ENCODE assay signal across 30 mouse cellular contexts in genomic region chr2:164519171-164519526, GRCm38 (mm10). TPM values are rescaled to one million over a fixed set of nuclear protein-coding genes. Genes with fewer than 3 reads are reported as not detected.
DNase-seq lines count a peak whose midpoint lies in the region; ATAC-seq and TF ChIP-seq lines count a peak whose summit lies in the region.
"Had no signal": no experiment of that assay in that cellular context is flagged by ENCODE, and none has a peak within 500 bp of the region (broad histone marks: within the 10 kb centered on the region; RNA-seq: fewer than 3 reads in every experiment).

No protein-coding gene starts in this region.

- no peaks in the 10 kb centered on the region for H3K36me3 ChIP-seq in heart, embryonic 15.5 days
- no peaks in the 10 kb centered on the region for H3K36me3 ChIP-seq in C2C12 (ENCODE audit: control insufficient read depth, insufficient read depth)
- H3K36me3 ChIP-seq in myocyte (ENCODE audit: control insufficient read depth, insufficient read depth), result no peaks in the 10 kb centered on the region
- H3K36me3 ChIP-seq: embryonic facial prominence, embryonic 15.5 days; forebrain, embryonic 10.5 days; hindbrain, embryonic 15.5 days; liver, embryonic 13.5 days had no signal

- no peak for DNase-seq in heart, postnatal 4 days
- DNase-seq in thymus, postnatal 4 days, result no peak
- DNase-seq in gastrocnemius, postnatal 14 days, result no peak
- DNase-seq: adrenal gland, postnatal 10 days; cerebellum, adult 11 months; kidney, adult 2 months; liver, embryonic 13.5 days; lung, postnatal 36 days; right cerebral cortex, postnatal 25 days; thymus, postnatal 14 days had no signal

- TF ChIP-seq POLR2A in embryonic fibroblast, embryonic 13.5 days (IDR thresholded peaks at IDR 0.05; ENCODE audit: low read depth, low read length), result no peak
- no peak for TF ChIP-seq POLR2A in myocyte (IDR thresholded peaks at IDR 0.05; ENCODE audit: insufficient read length, low read depth)

- no peaks in the 10 kb centered on the region for H3K9me3 ChIP-seq in heart, embryonic 15.5 days (replicated peaks)
- H3K9me3 ChIP-seq: forebrain, embryonic 10.5 days; hindbrain, embryonic 15.5 days; liver, embryonic 13.5 days had no signal

- no peak for ATAC-seq in heart, embryonic 15.5 days (replicated peaks; ENCODE audit: insufficient number of reproducible peaks, insufficient read depth, low FRiP score, low read depth)
- ATAC-seq: activated CD4-positive, CD25-positive, alpha-beta regulatory T cell, adult 4 months; CD4-positive, CD25-positive, alpha-beta regulatory T cell, adult 4 months; midbrain, embryonic 16.5 days had no signal

- H3K27ac ChIP-seq in heart, embryonic 15.5 days, result peak overlapping the region; percentile 50; the same call in 1 of the 2 replicates
- peak overlapping the region; percentile 51 for H3K27ac ChIP-seq in embryonic fibroblast, embryonic 13.5 days (ENCODE audit: insufficient read depth, low read length)
- H3K27ac ChIP-seq: embryonic facial prominence, embryonic 15.5 days; forebrain, embryonic 10.5 days; hindbrain, embryonic 15.5 days; liver, embryonic 13.5 days had no signal

- no peak overlapping the region for H3K4me2 ChIP-seq in heart, embryonic 15.5 days
- H3K4me2 ChIP-seq in myocyte (ENCODE audit: low read depth), result peak overlapping the region; percentile 45
- H3K4me2 ChIP-seq: embryonic facial prominence, embryonic 15.5 days; heart, embryonic 11.5 days; hindbrain, embryonic 15.5 days; liver, embryonic 13.5 days; lung, embryonic 14.5 days had no signal

- no peak overlapping the region for H3K9ac ChIP-seq in heart, embryonic 15.5 days
- H3K9ac ChIP-seq: embryonic facial prominence, embryonic 15.5 days; hindbrain, embryonic 15.5 days; liver, embryonic 13.5 days; lung, embryonic 14.5 days had no signal

- H3K4me1 ChIP-seq in heart, embryonic 15.5 days (replicated peaks), result peaks cover 9% of the 10 kb centered on the region
- H3K4me1 ChIP-seq in embryonic fibroblast, embryonic 13.5 days (ENCODE audit: control insufficient read depth, insufficient read depth, low read length), result peaks cover 21% of the 10 kb centered on the region
- H3K4me1 ChIP-seq: hindbrain, embryonic 15.5 days had no signal

- intact Hi-C loops in gastrocnemius, postnatal 14 days (cut with DNase I; ENCODE audit: low total_unique reads), result loop anchor here (2.0 kb wide), 1 partner anchor 104 kb away; no protein-coding TSS in a partner anchor

- no peaks in the 10 kb centered on the region for H3K79me3 ChIP-seq in C2C12 (ENCODE audit: low read depth)

- 64% methylated on average over 6 of the region's 6 CpGs for WGBS in heart, embryonic 15.5 days

- no peak overlapping the region for H3K4me3 ChIP-seq in heart, embryonic 15.5 days
- H3K4me3 ChIP-seq in C2C12 (ENCODE audit: insufficient read depth, poor library complexity, severe bottlenecking) (no peak overlapping the region), myocyte (no peak overlapping the region)
- H3K4me3 ChIP-seq in embryonic fibroblast, embryonic 13.5 days (ENCODE audit: insufficient read depth, low read length), result no peak overlapping the region
- H3K4me3 ChIP-seq: embryonic facial prominence, embryonic 15.5 days; forebrain, embryonic 10.5 days; hindbrain, embryonic 15.5 days; liver, embryonic 13.5 days had no signal

- H3K27me3 ChIP-seq in heart, embryonic 15.5 days, result peaks cover 17% of the 10 kb centered on the region
- H3K27me3 ChIP-seq in C2C12 (ENCODE audit: control insufficient read depth, insufficient read depth, insufficient read length) (no peaks in the 10 kb centered on the region), myocyte (ENCODE audit: control insufficient read depth, insufficient read depth, insufficient read length) (no peaks in the 10 kb centered on the region)
- H3K27me3 ChIP-seq: embryonic facial prominence, embryonic 15.5 days; hindbrain, embryonic 15.5 days; Patski had no signal

- H3ac ChIP-seq in C2C12 (ENCODE audit: control insufficient read depth, insufficient read length, low read depth), result no peak overlapping the region
- H3ac ChIP-seq in myocyte (ENCODE audit: control insufficient read depth, insufficient read length), result no peak overlapping the region

- no peak for TF ChIP-seq CTCF in C2C12 (IDR thresholded peaks at IDR 0.05; ENCODE audit: control insufficient read depth, insufficient read depth, insufficient read length)
- no peak for TF ChIP-seq CTCF in embryonic fibroblast, embryonic 13.5 days (IDR thresholded peaks at IDR 0.05; ENCODE audit: borderline replicate concordance, insufficient read depth, low read length)

- H3K79me2 ChIP-seq in C2C12 (ENCODE audit: control insufficient read depth, insufficient read depth) (no peaks in the 10 kb centered on the region), myocyte (ENCODE audit: control insufficient read depth, insufficient read depth) (no peaks in the 10 kb centered on the region)

TF ChIP-seq in C2C12, 6 proteins besides CTCF, POLR2A, EP300 and RAD21:
- TF ChIP-seq MYOD1 (IDR thresholded peaks at IDR 0.05; ENCODE audit: control insufficient read depth, insufficient read length, low read depth), result peak; percentile 16
- peak; percentile 47 for TF ChIP-seq CEBPB (IDR thresholded peaks at IDR 0.05; ENCODE audit: low read depth)
- no peak for TF ChIP-seq FOSL1 (IDR thresholded peaks at IDR 0.05; ENCODE audit: insufficient read depth, low read length, poor library complexity, severe bottlenecking)
- TF ChIP-seq MAX (IDR thresholded peaks at IDR 0.05), result no peak
- TF ChIP-seq MYOG (IDR thresholded peaks at IDR 0.05; ENCODE audit: control insufficient read depth, extremely low read depth, insufficient read length), result no peak
- no peak for TF ChIP-seq USF1 (IDR thresholded peaks at IDR 0.05; ENCODE audit: low read depth)

TF ChIP-seq in myocyte, 11 proteins besides CTCF, POLR2A, EP300 and RAD21:
- TF ChIP-seq TCF3 (IDR thresholded peaks at IDR 0.05; ENCODE audit: insufficient read length, low read depth) (no peak), MYOG (IDR thresholded peaks at IDR 0.05; ENCODE audit: control insufficient read depth in 1 of 3, insufficient read depth in 1 of 3, insufficient read length in 2 of 3, low read depth in 2 of 3) (no peak)
TF ChIP-seq in myocyte: peak in this region for 0.

RNA-seq across cellular contexts. Expression of gene Pigt, which starts 21.8 kb away (rescaled TPM):
- 42.1 and 54.1 TPM in 2 replicates for polyA plus RNA-seq in heart, embryonic 15.5 days (2015; fragmentation: Nextera tagmentation; extraction: Ambion mirVana)
- 10 to 100 TPM; 61.8 to 64.1 TPM for total RNA-seq in heart, postnatal 4 days (2021)
- polyA plus RNA-seq in C2C12 (2012; fragmentation: generic; extraction: Trizol), result 74.3 TPM
- polyA plus RNA-seq in embryonic fibroblast, embryonic 13.5 days (2011; ENCODE audit: insufficient read length, low read depth, missing spikeins), result 59.6 and 66.3 TPM in 2 replicates
- 79.2 TPM for polyA plus RNA-seq in myocyte (2012; fragmentation: generic; extraction: Trizol)
- total RNA-seq in gastrocnemius, postnatal 14 days (2021), result 10 to 100 TPM; 36.8 to 41.0 TPM

RNA-seq across cellular contexts. Expression of gene Dbndd2, which starts 33.2 kb away (rescaled TPM):
- 8.6 and 16.5 TPM in 2 replicates for polyA plus RNA-seq in heart, embryonic 15.5 days (2015; fragmentation: Nextera tagmentation; extraction: Ambion mirVana)
- total RNA-seq in heart, postnatal 4 days (2021), result 10 to 100 TPM; 19.2 to 21.2 TPM
- polyA plus RNA-seq in C2C12 (2012; fragmentation: generic; extraction: Trizol) (21.2 TPM), myocyte (2012; fragmentation: generic; extraction: Trizol) (16.4 TPM)
- 13.8 and 19.0 TPM in 2 replicates for polyA plus RNA-seq in embryonic fibroblast, embryonic 13.5 days (2011; ENCODE audit: insufficient read length, low read depth, missing spikeins)
- total RNA-seq in gastrocnemius, postnatal 14 days (2021), result 10 to 100 TPM; 14.6 to 20.6 TPM

RNA-seq across cellular contexts. Expression of gene Wfdc2, which starts 43.1 kb away (rescaled TPM):
- polyA plus RNA-seq in heart, embryonic 15.5 days (2015; fragmentation: Nextera tagmentation; extraction: Ambion mirVana), result 10.0 and 39.8 TPM in 2 replicates
- under 1 TPM; 0.55 to 0.77 TPM for total RNA-seq in heart, postnatal 4 days (2021)
- not detected for polyA plus RNA-seq in C2C12 (2012; fragmentation: generic; extraction: Trizol)
- not detected in 2 replicates for polyA plus RNA-seq in embryonic fibroblast, embryonic 13.5 days (2011; ENCODE audit: insufficient read length, low read depth, missing spikeins)
- not detected for polyA plus RNA-seq in myocyte (2012; fragmentation: generic; extraction: Trizol)
- total RNA-seq in gastrocnemius, postnatal 14 days (2021), result not detected
- polyA plus RNA-seq: activated CD4-positive, CD25-positive, alpha-beta regulatory T cell, adult 4 months had no signal

RNA-seq across cellular contexts. Expression of gene Trp53tg5, which starts 45.6 kb away (rescaled TPM):
- polyA plus RNA-seq in heart, embryonic 15.5 days (2015; fragmentation: Nextera tagmentation; extraction: Ambion mirVana), result not detected in 2 replicates
- total RNA-seq in heart, postnatal 4 days (2021), result not detected
- polyA plus RNA-seq in C2C12 (2012; fragmentation: generic; extraction: Trizol) (not detected), myocyte (2012; fragmentation: generic; extraction: Trizol) (not detected)
- polyA plus RNA-seq in embryonic fibroblast, embryonic 13.5 days (2011; ENCODE audit: insufficient read length, low read depth, missing spikeins), result not detected in 2 replicates
- total RNA-seq in gastrocnemius, postnatal 14 days (2021), result not detected
- total RNA-seq: adrenal gland, postnatal 10 days; gastrocnemius, postnatal 4 days; heart, postnatal 25 days; layer of hippocampus, adult 18-20 months; layer of hippocampus, postnatal 25 days; left cerebral cortex, postnatal 25 days had no signal
- polyA plus RNA-seq: CD4-positive, CD25-positive, alpha-beta regulatory T cell, adult 4 months; embryonic facial prominence, embryonic 15.5 days; forebrain, embryonic 10.5 days; heart, embryonic 11.5 days; hindbrain, embryonic 15.5 days; kidney, adult 2 months; liver, embryonic 13.5 days; lung, embryonic 14.5 days; midbrain, embryonic 16.5 days; spleen, adult 2 months had no signal

RNA-seq across cellular contexts. Expression of gene Spint3, which starts 54.1 kb away (rescaled TPM):
- polyA plus RNA-seq in heart, embryonic 15.5 days (2015; fragmentation: Nextera tagmentation; extraction: Ambion mirVana), result not detected in 2 replicates
- total RNA-seq in heart, postnatal 4 days (2021), result not detected
- polyA plus RNA-seq in C2C12 (2012; fragmentation: generic; extraction: Trizol) (not detected), myocyte (2012; fragmentation: generic; extraction: Trizol) (not detected)
- polyA plus RNA-seq in embryonic fibroblast, embryonic 13.5 days (2011; ENCODE audit: insufficient read length, low read depth, missing spikeins), result not detected in 2 replicates
- total RNA-seq in gastrocnemius, postnatal 14 days (2021), result not detected
- total RNA-seq: adrenal gland, postnatal 10 days; ES-E14; gastrocnemius, postnatal 4 days; heart, postnatal 25 days; layer of hippocampus, adult 18-20 months; layer of hippocampus, postnatal 25 days; left cerebral cortex, postnatal 25 days had no signal
- polyA plus RNA-seq: activated CD4-positive, CD25-positive, alpha-beta regulatory T cell, adult 4 months; CD4-positive, CD25-positive, alpha-beta regulatory T cell, adult 4 months; embryonic facial prominence, embryonic 15.5 days; forebrain, embryonic 10.5 days; heart, embryonic 11.5 days; hindbrain, embryonic 15.5 days; kidney, adult 2 months; liver, embryonic 13.5 days; lung, embryonic 14.5 days; midbrain, embryonic 16.5 days; Patski; spleen, adult 2 months had no signal
